Mouse (Mus musculus) hindbrain, embryonic 11.5 days (tissue): Measurements from ENCODE around the gene Myl10. TPM values are rescaled to one million over a fixed set of nuclear protein-coding genes. Genes with fewer than 3 reads are reported as not detected.
"Not testable (repeated sequence)": the region's sequence is repeated elsewhere in the genome, so short reads cannot be mapped to it uniquely, and the experiment has no call there.

Experiments
- ATAC-seq: fragments of 200-750 bp; cut with Nextera tagmentation; 2 replicates; pipeline ENCODE4 v1.8.0; 2017; ENCODE audit warnings: mild to moderate bottlenecking, moderate TSS enrichment, moderate library complexity; ENCODE audit not compliant: low FRiP score
- DNase-seq: peaks from one replicate; pipeline ENCODE4 v3.0.0-alpha.2; 2015; ENCODE audit warnings: low spot score
- H3K27ac ChIP-seq: fragments of 300-500 bp; sonication (generic); 2 replicates; pipeline ENCODE4 v1.5.1; 2014; ENCODE audit warnings: mild to moderate bottlenecking, low read depth, low read length
- H3K27me3 ChIP-seq: fragments of 300-500 bp; sonication (generic); 2 replicates; pipeline ENCODE4 v1.6.1; 2014; ENCODE audit warnings: mild to moderate bottlenecking, low read length, moderate library complexity, mixed read lengths; ENCODE audit not compliant: control insufficient read depth, insufficient read depth
- H3K36me3 ChIP-seq: fragments of 300-500 bp; sonication (generic); 2 replicates; pipeline ENCODE4 v1.6.1; 2014; ENCODE audit warnings: mild to moderate bottlenecking, low read length, moderate library complexity, mixed read lengths; ENCODE audit not compliant: control insufficient read depth, insufficient read depth
- H3K4me1 ChIP-seq: fragments of 300-500 bp; sonication (generic); replicated peaks from 2 replicates; pipeline ENCODE4 v1.6.1; 2014; ENCODE audit warnings: low read length, mixed read lengths; ENCODE audit not compliant: control insufficient read depth, insufficient read depth
- H3K4me2 ChIP-seq: fragments of 300-500 bp; sonication (generic); replicated peaks from 2 replicates; pipeline ENCODE4 v1.6.1; 2014; ENCODE audit warnings: mild to moderate bottlenecking, low read depth, low read length
- H3K4me3 ChIP-seq: fragments of 300-500 bp; sonication (generic); 2 replicates; pipeline ENCODE4 v1.5.1; 2014; ENCODE audit warnings: low read depth, low read length
- H3K9ac ChIP-seq: fragments of 300-500 bp; sonication (generic); 2 replicates; pipeline ENCODE4 v1.6.1; 2014; ENCODE audit warnings: low read depth, low read length
- H3K9me3 ChIP-seq: fragments of 300-500 bp; sonication (generic); 2 replicates; pipeline ENCODE4 v1.6.1; 2016; ENCODE audit warnings: low read length; ENCODE audit not compliant: control insufficient read depth
- WGBS: fragments of 180-500 bp; shearing (Covaris S2); extraction: QIAGEN DNeasy Blood & Tissue Kit; methylation state at CpG from one replicate; pipeline ENCODE4 v1.1.7; 2014; 5-methylcytosine and 5-hydroxymethylcytosine counted together
- polyA plus RNA-seq: library from polyadenylated mRNA; unstranded; fragments of >200 nt; fragmentation: Nextera tagmentation; extraction: Ambion mirVana; gene quantifications from 2 replicates; pipeline ENCODE4 v1.2.1, GENCODE M21; 2014

Gene Myl10
- not detected in 2 replicates for polyA plus RNA-seq

GRCm38 (mm10) chr5:136692784-136693183 is at the start of gene Myl10:
Gene Myl10 (plus strand): TSS chr5:136693146.
- Histone ChIP-seq H3K4me3 (no peak within 1 kb of the TSS), H3K9ac (no peak within 1 kb of the TSS), H3K36me3 (no peaks in the 10 kb centered on the region), H3K27ac (no peak within 1 kb of the TSS), H3K9me3 (no peaks in the 10 kb centered on the region), H3K4me2 (no peak within 1 kb of the TSS), H3K4me1 (no peaks in the 10 kb centered on the region), H3K27me3 (no peaks in the 10 kb centered on the region)
- ATAC-seq (no peak), DNase-seq (no peak)
- 83% methylated on average over 4 of the region's 4 CpGs for WGBS

- Histone ChIP-seq H3K4me2 (no peak overlapping the region), H3K9me3 (no peaks in the 10 kb centered on the region), H3K4me1 (no peaks in the 10 kb centered on the region), H3K27me3 (no peaks in the 10 kb centered on the region), H3K9ac (no peak overlapping the region), H3K27ac (no peak overlapping the region), H3K36me3 (no peaks in the 10 kb centered on the region), H3K4me3 (no peak overlapping the region)
- DNase-seq (no peak), ATAC-seq (no peak)
- WGBS: 88% methylated on average over 4 of the region's 4 CpGs
Observed at GRCm38 (mm10) chr5:136646731-136647328, 46.1 kb upstream of the Myl10 start.

- WGBS: 74% methylated on average over 5 of the region's 5 CpGs
- Histone ChIP-seq H3K4me2 (no peak overlapping the region), H3K9me3 (no peaks in the 10 kb centered on the region), H3K36me3 (no peaks in the 10 kb centered on the region), H3K27me3 (no peaks in the 10 kb centered on the region), H3K27ac (no peak overlapping the region), H3K9ac (no peak overlapping the region), H3K4me3 (no peak overlapping the region), H3K4me1 (no peaks in the 10 kb centered on the region)
- no peak for DNase-seq
- no peak for ATAC-seq
Observed at GRCm38 (mm10) chr5:136649071-136649470, 43.9 kb upstream of the Myl10 start.

- no peak overlapping the region for H3K27ac ChIP-seq
- ATAC-seq: no peak
- WGBS: 89% methylated on average over 5 of the region's 5 CpGs
- no peak overlapping the region for H3K9ac ChIP-seq
- no peaks in the 10 kb centered on the region for H3K9me3 ChIP-seq
- no peaks in the 10 kb centered on the region for H3K27me3 ChIP-seq
- H3K4me3 ChIP-seq: no peak overlapping the region
- no peaks in the 10 kb centered on the region for H3K4me1 ChIP-seq
- no peak for DNase-seq
- no peak overlapping the region for H3K4me2 ChIP-seq
- no peaks in the 10 kb centered on the region for H3K36me3 ChIP-seq
Observed at GRCm38 (mm10) chr5:136649655-136650054, 43.3 kb upstream of the Myl10 start.

- no peak for ATAC-seq
Observed at GRCm38 (mm10) chr5:136654481-136654880, 38.5 kb upstream of the Myl10 start.

GRCm38 (mm10) chr5:136656830-136657395 is 36.0 kb upstream of the Myl10 start:
- Histone ChIP-seq H3K4me1 (no peaks in the 10 kb centered on the region), H3K9me3 (no peaks in the 10 kb centered on the region), H3K9ac (no peak overlapping the region), H3K27me3 (no peaks in the 10 kb centered on the region), H3K4me2 (no peak overlapping the region), H3K27ac (no peak overlapping the region), H3K36me3 (no peaks in the 10 kb centered on the region), H3K4me3 (no peak overlapping the region)
- no peak for DNase-seq
- WGBS: 80% methylated on average over 10 of the region's 10 CpGs
- no peak for ATAC-seq

More at GRCm38 (mm10) chr5:136654481-136654880, 38.5 kb upstream of the Myl10 start:
- DNase-seq: no peak
- no peak overlapping the region for H3K9ac ChIP-seq
- no peaks in the 10 kb centered on the region for H3K36me3 ChIP-seq
- no peaks in the 10 kb centered on the region for H3K27me3 ChIP-seq
- H3K9me3 ChIP-seq: no peaks in the 10 kb centered on the region
- no peak overlapping the region for H3K4me3 ChIP-seq
- H3K4me2 ChIP-seq: no peak overlapping the region
- H3K27ac ChIP-seq: no peak overlapping the region
- no peaks in the 10 kb centered on the region for H3K4me1 ChIP-seq

GRCm38 (mm10) chr5:136660721-136661120 is 32.2 kb upstream of the Myl10 start:
- H3K4me2 ChIP-seq, H3K27me3 ChIP-seq, H3K9ac ChIP-seq, H3K4me3 ChIP-seq, DNase-seq, ATAC-seq, H3K27ac ChIP-seq, H3K9me3 ChIP-seq, H3K36me3 ChIP-seq, H3K4me1 ChIP-seq: not testable (repeated sequence)
- 82% methylated on average over 5 of the region's 5 CpGs for WGBS

GRCm38 (mm10) chr5:136662281-136662680 is 30.7 kb upstream of the Myl10 start:
- Histone ChIP-seq H3K9ac (no peak overlapping the region), H3K9me3 (no peaks in the 10 kb centered on the region), H3K27me3 (no peaks in the 10 kb centered on the region), H3K27ac (no peak overlapping the region), H3K36me3 (no peaks in the 10 kb centered on the region), H3K4me1 (no peaks in the 10 kb centered on the region), H3K4me2 (no peak overlapping the region), H3K4me3 (no peak overlapping the region)
- no peak for ATAC-seq
- 81% methylated on average over 10 of the region's 10 CpGs for WGBS
- no peak for DNase-seq

GRCm38 (mm10) chr5:136662822-136663221 is 30.1 kb upstream of the Myl10 start:
- Histone ChIP-seq H3K27me3 (no peaks in the 10 kb centered on the region), H3K9ac (no peak overlapping the region), H3K4me3 (no peak overlapping the region), H3K36me3 (no peaks in the 10 kb centered on the region), H3K27ac (no peak overlapping the region), H3K9me3 (no peaks in the 10 kb centered on the region), H3K4me2 (no peak overlapping the region), H3K4me1 (no peaks in the 10 kb centered on the region)
- WGBS: 21% methylated on average over 1 of the region's 1 CpGs
- DNase-seq (no peak), ATAC-seq (no peak)
